Mouse (Mus musculus) T-helper 17 cell (primary cell): ENCODE data around the gene Haus7.

Source experiments
- in situ Hi-C, 2 experiments: fragments of 300-600 bp; cut with MboI, MseI; formaldehyde crosslinking; loops; 1 replicate in 1 of 2; 2 replicates in 1 of 2; pipeline ENCODE4 v1.15.1; 2025; ENCODE audit warnings: high pct_unique_total_duplicates in 2 of 2

Gene Haus7

GRCm38 (mm10) chrX:73467446-73468241, 8.8 kb upstream of the Haus7 start:
- in situ Hi-C loops = no loop called here

- in situ Hi-C loops = no loop called here
Observed at GRCm38 (mm10) chrX:73465483-73466186, 6.8 kb upstream of the Haus7 start.

- in situ Hi-C loops = no loop called here
Observed at GRCm38 (mm10) chrX:73460792-73461191, 1.9 kb upstream of the Haus7 start.

- in situ Hi-C loops = no loop called here
Observed at GRCm38 (mm10) chrX:73451949-73452348, 6.9 kb downstream of the Haus7 start.

GRCm38 (mm10) chrX:73441428-73441827, 17.4 kb downstream of the Haus7 start:
- in situ Hi-C loops = no loop called here

- in situ Hi-C loops = loop anchor here (5.0 to 10.0 kb wide), 2 partner anchors 378 to 380 kb away; no protein-coding TSS in a partner anchor
Observed at GRCm38 (mm10) chrX:73435252-73435651, 23.6 kb downstream of the Haus7 start, which contains the start of gene Trex2. Trex2 (minus strand) TSS chrX:73435344.

- in situ Hi-C loops = loop anchor here in 1 of 2 experiments (10.0 kb wide), 1 partner anchor 378 kb away; no protein-coding TSS in a partner anchor
Observed at GRCm38 (mm10) chrX:73432850-73433249, 26.0 kb downstream of the Haus7 start.

GRCm38 (mm10) chrX:73430036-73430435, 28.8 kb downstream of the Haus7 start:
- in situ Hi-C loops = loop anchor here in 1 of 2 experiments (10.0 kb wide), 1 partner anchor 375 kb away; no protein-coding TSS in a partner anchor

- in situ Hi-C loops = no loop called here
Observed at GRCm38 (mm10) chrX:73412767-73413166, 46.1 kb downstream of the Haus7 start.

- in situ Hi-C loops = no loop called here
Observed at GRCm38 (mm10) chrX:73410880-73411517, 47.8 kb downstream of the Haus7 start, which contains the start of gene Zfp92. Zfp92 (plus strand) TSS chrX:73411096.

- in situ Hi-C loops = no loop called here
Observed at GRCm38 (mm10) chrX:73401616-73402015, 57.2 kb downstream of the Haus7 start.

- in situ Hi-C loops = no loop called here
Observed at GRCm38 (mm10) chrX:73400951-73401350, 57.9 kb downstream of the Haus7 start.

- in situ Hi-C loops = loop anchor here (5.0 kb wide), 1 partner anchor 346 kb away; no protein-coding TSS in a partner anchor
Observed at GRCm38 (mm10) chrX:73398636-73399035, 60.2 kb downstream of the Haus7 start, which contains the start of gene Gm18336. Gm18336 (minus strand) TSS chrX:73398736.

- in situ Hi-C loops = loop anchor here (5.0 kb wide), 1 partner anchor 344 kb away; no protein-coding TSS in a partner anchor
Observed at GRCm38 (mm10) chrX:73396446-73396845, 62.4 kb downstream of the Haus7 start.

- in situ Hi-C loops = no loop called here
Observed at GRCm38 (mm10) chrX:73391481-73391880, 67.4 kb downstream of the Haus7 start.
